Mouse (Mus musculus): Measurements from ENCODE around the gene Defb36.

DNA sequence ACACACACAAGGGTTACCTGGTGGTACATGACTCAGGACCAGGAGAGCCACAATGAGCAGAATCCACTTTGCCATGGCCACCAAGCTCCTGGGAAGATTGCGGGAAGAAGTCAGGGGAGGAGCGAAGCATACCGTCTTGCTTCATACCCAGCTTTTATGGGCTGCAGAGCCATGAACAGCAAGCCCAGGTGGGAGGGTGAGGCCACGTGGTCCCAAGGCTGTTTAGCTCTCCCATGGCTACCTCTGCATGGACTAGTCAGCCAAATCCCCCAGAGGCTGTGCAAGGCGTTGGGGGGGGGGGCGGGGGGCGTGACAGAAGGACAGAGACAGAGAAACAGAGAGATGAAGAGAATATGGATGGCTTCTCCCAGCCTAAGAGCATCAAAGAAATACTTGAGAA, 18.8 kb downstream of the Defb36 start, which contains the start of gene Defb25:
- no peak for TF ChIP-seq POLR2A (IDR thresholded peaks at IDR 0.05; ENCODE audit: low read depth, low read length)
- TF ChIP-seq CTCF (conservative IDR thresholded peaks at IDR 0.05; ENCODE audit: insufficient read depth, insufficient read length, low read depth, low read length) = no peak

Measured in kidney, adult 2 months (tissue).